Mouse (Mus musculus) liver, embryonic 16.5 days (tissue): ENCODE results near the gene Atpaf1. TPM values are rescaled to one million over a fixed set of nuclear protein-coding genes. Genes with fewer than 3 reads are reported as not detected.
A peak's percentile ranks its signal among the peaks of the same experiment; 100 is the strongest.

Experiments used
- ATAC-seq: fragments of 200-750 bp; cut with Nextera tagmentation; 2 replicates; pipeline ENCODE4 v1.8.0; 2017; ENCODE audit warnings: low read depth, mild to moderate bottlenecking, moderate number of reproducible peaks, moderate library complexity
- H3K27ac ChIP-seq: fragments of 300-500 bp; sonication (generic); 2 replicates; pipeline ENCODE4 v1.5.1; 2014; ENCODE audit warnings: mild to moderate bottlenecking, low read length
- H3K27me3 ChIP-seq: fragments of 300-500 bp; sonication (generic); 2 replicates; pipeline ENCODE4 v1.6.1; 2014; ENCODE audit warnings: low read depth, low read length, mixed read lengths; ENCODE audit not compliant: control insufficient read depth, insufficient read depth
- H3K36me3 ChIP-seq: fragments of 300-500 bp; sonication (generic); 2 replicates; pipeline ENCODE4 v1.6.1; 2014; ENCODE audit warnings: mild to moderate bottlenecking; ENCODE audit not compliant: control insufficient read depth, insufficient read depth
- H3K4me1 ChIP-seq: fragments of 300-500 bp; sonication (generic); 2 replicates; pipeline ENCODE4 v1.6.1; 2014; ENCODE audit warnings: low read depth, low read length, mixed read lengths; ENCODE audit not compliant: control insufficient read depth
- H3K4me2 ChIP-seq: fragments of 300-500 bp; sonication (generic); 2 replicates; pipeline ENCODE4 v1.6.1; 2014; ENCODE audit warnings: low read depth, low read length, mixed read lengths
- H3K4me3 ChIP-seq: fragments of 300-500 bp; sonication (generic); 2 replicates; pipeline ENCODE4 v1.5.1; 2014; ENCODE audit warnings: low read depth, mild to moderate bottlenecking, low read length
- H3K9ac ChIP-seq: fragments of 300-500 bp; sonication (generic); 2 replicates; pipeline ENCODE4 v1.6.1; 2014; ENCODE audit warnings: low read depth, low read length
- H3K9me3 ChIP-seq: fragments of 300-500 bp; sonication (generic); replicated peaks from 2 replicates; pipeline ENCODE4 v1.6.1; 2016; ENCODE audit warnings: low read length; ENCODE audit not compliant: control insufficient read depth
- WGBS: fragments of 180-500 bp; shearing (Covaris S2); extraction: QIAGEN DNeasy Blood & Tissue Kit; methylation state at CpG from one replicate; pipeline ENCODE4 v1.1.7; 2014; ENCODE audit not compliant: insufficient replicate concordance; 5-methylcytosine and 5-hydroxymethylcytosine counted together
- polyA plus RNA-seq: library from polyadenylated mRNA; unstranded; fragments of >200 nt; fragmentation: Nextera tagmentation; extraction: Ambion mirVana; gene quantifications from 2 replicates; pipeline ENCODE4 v1.2.1, GENCODE M21; 2015

Atpaf1 gene
- polyA plus RNA-seq, 1 experiment from 2014 or later = 12.7 TPM

DNA sequence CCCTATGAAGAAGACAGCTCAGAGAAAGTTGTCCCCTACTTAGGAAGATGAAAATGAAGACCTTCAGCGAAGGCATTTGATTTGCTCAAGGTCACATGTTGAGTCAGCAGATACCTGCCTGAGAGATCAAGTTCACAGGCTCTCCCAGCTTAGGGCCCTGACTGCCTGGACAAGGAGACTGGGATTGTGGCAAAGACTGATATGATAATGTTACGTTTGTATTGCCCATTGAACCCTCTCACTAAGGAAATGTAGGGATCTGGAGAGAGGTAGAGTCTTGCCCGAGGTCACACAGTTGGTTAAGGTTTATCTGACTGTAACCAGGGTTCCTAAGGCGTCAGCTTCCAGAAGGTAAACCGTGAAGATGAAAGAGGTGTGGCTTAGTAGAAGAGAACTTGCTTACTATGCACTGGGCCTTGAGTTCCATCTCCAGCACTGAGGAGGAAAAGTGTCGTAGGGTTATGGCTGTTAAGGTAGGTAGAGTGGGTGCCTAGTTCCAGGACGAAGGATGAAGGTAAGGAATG lies 961 bp downstream of the Atpaf1 start:
- Histone ChIP-seq H3K27me3 (no peaks in the 10 kb centered on the region), H3K4me1 (peaks cover 15% of the 10 kb centered on the region), H3K4me2 (peak overlapping the region; percentile 92), H3K9me3 (no peaks in the 10 kb centered on the region), H3K4me3 (peak overlapping the region; percentile 79), H3K27ac (peak overlapping the region; percentile 50), H3K9ac (peak overlapping the region; percentile 78), H3K36me3 (no peaks in the 10 kb centered on the region)
- WGBS = 24% methylated on average over 7 of the region's 7 CpGs
- peak; percentile 17; the same call in 1 of the 2 replicates for ATAC-seq

DNA sequence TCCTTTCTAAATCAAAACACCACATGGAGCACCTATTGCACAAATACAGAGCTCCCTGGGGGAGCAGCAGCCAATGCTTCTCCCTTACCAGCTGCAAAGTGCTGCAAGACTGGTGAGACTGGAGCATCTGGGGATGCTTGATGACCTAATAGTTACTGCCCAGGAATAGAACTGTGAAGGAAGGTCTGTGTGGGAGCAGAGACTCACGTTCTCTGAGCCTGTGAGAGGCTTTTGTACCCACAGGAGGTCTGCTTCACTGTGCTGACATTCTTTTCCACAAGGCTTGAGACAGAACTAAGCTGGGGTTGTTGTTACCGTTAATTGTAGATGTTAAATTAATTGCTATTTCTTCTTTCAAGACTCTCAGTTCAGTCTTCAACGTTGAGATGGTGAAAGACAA lies 6.3 kb downstream of the Atpaf1 start:
- no peaks in the 10 kb centered on the region for H3K9me3 ChIP-seq
- 69% methylated on average over 3 of the region's 3 CpGs for WGBS
- 0 out of 2 replicates have a peak, but pooled peaks cover 9% of the 10 kb centered on the region for H3K36me3 ChIP-seq
- H3K4me1 ChIP-seq = peaks cover under 1% of the 10 kb centered on the region
- ATAC-seq = no peak
- no peak overlapping the region for H3K9ac ChIP-seq
- no peak overlapping the region for H3K4me3 ChIP-seq
- no peak overlapping the region for H3K27ac ChIP-seq
- no peaks in the 10 kb centered on the region for H3K27me3 ChIP-seq
- no peak overlapping the region for H3K4me2 ChIP-seq

DNA sequence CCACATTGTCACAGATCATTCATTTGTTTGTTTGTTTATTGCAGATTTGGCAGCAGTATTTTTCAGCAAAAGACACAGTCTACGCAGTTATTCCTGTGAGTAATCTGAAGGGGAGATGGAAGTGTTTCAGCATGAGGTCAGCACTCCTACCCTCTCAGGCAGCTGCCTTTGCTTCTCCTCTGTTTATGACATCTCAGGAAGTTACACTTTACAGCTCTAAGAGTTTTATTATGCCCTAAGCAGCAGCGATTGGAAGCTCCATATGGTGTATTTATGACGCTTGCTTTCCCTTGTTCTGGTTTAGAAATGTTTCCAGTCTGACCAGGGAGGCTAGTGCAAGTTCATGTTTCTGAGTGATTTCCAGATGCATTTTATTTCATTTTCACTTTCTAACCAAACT lies 10.7 kb downstream of the Atpaf1 start:
- Histone ChIP-seq H3K4me2 (no peak overlapping the region), H3K36me3 (peaks cover 18% of the 10 kb centered on the region; the same call in 1 of the 2 replicates), H3K9me3 (no peaks in the 10 kb centered on the region), H3K4me1 (no peaks in the 10 kb centered on the region), H3K27me3 (no peaks in the 10 kb centered on the region), H3K27ac (no peak overlapping the region), H3K9ac (no peak overlapping the region), H3K4me3 (no peak overlapping the region)
- 62% methylated on average over 3 of the region's 3 CpGs for WGBS
- ATAC-seq = no peak

DNA sequence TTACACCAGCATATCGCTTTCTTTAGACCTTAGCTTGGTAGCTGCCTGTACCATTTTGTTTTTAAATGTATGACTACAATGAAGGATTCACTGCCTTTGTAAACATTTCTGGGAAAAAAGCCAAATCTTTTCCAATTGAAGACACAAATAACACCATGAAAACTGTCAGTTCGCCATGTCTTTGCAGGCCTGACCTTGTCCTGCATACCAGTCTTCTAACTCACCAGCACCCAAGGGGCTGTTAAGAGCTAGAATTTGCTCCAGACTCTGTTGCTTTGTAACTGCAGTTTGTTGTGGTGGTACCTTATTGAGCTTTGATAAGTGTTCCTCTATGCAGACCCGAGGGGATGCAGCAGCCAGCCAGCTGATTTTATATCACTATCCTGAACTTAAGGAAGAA lies 15.4 kb downstream of the Atpaf1 start:
- H3K27ac ChIP-seq = no peak overlapping the region
- no peak overlapping the region for H3K4me2 ChIP-seq
- no peaks in the 10 kb centered on the region for H3K9me3 ChIP-seq
- no peak overlapping the region for H3K4me3 ChIP-seq
- ATAC-seq = no peak
- WGBS = 78% methylated on average over 3 of the region's 3 CpGs
- no peaks in the 10 kb centered on the region for H3K4me1 ChIP-seq
- no peak overlapping the region for H3K9ac ChIP-seq
- no peaks in the 10 kb centered on the region for H3K27me3 ChIP-seq
- peaks cover 18% of the 10 kb centered on the region; the same call in 1 of the 2 replicates for H3K36me3 ChIP-seq

DNA sequence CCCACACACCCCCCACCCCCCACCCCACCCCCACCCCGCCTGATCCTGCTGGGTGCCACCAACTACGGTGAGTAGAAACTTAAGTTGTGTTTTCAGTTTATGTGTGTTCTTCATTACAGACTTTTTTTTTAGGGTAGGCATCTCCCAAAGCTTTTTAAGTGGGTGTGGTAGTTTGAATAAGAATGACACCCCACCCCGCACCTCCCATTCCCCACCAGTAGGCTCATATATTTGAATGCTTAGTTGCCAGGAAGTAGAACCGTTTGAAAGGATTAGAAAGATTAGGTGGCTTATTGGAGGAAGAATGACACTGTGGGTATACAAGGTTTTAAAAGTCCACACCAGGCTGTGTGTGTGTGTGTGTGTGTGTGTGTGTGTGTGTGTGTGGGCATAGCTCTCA lies 27.7 kb downstream of the Atpaf1 start:
- 75% methylated on average over 4 of the region's 4 CpGs for WGBS
- Histone ChIP-seq H3K4me2 (no peak overlapping the region), H3K36me3 (no peaks in the 10 kb centered on the region), H3K4me1 (no peaks in the 10 kb centered on the region), H3K27ac (no peak overlapping the region), H3K9me3 (no peaks in the 10 kb centered on the region), H3K9ac (no peak overlapping the region), H3K27me3 (no peaks in the 10 kb centered on the region), H3K4me3 (no peak overlapping the region)
- ATAC-seq = no peak

DNA sequence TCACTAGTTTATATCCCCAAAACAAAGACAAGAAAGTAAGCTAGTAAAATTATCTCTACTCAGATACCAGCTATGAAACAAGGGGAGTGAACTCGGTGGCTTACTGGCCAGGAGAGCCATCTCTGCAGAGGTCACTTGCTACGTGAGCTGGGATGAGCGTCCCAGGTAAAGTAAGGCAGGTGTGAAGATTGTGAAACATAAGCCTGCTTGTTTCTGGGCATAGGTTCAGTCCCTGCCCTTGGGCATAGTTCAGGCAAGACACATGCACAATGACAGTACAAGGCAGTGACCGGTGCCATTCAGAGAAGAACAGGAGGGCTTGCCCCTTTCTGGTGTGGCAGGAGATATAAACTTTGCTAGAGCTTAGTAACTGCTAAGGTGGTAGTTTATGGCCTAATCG lies 31.0 kb downstream of the Atpaf1 start:
- no peaks in the 10 kb centered on the region for H3K4me1 ChIP-seq
- no peak for ATAC-seq
- WGBS = 83% methylated on average over 5 of the region's 5 CpGs

DNA sequence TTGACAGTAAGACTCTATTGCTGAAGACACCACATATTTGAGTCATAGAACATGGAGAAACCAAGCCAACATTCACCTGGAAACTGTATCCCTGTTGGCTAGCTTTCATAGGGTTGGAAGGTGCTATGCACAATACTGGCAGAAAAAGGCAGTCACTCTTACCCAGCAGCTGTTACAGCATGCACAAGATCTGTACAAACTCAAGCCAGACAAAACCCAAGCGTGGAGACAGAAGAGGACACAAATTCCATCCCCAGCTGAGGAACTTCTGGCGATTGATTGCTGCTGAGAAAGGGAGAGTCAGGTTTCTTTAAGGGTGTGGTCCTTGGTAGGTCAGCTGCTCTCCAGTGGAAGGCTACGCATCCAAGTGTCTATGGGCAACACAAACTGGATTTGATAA lies 35.6 kb downstream of the Atpaf1 start:
- Histone ChIP-seq H3K27ac (no peak overlapping the region), H3K4me2 (no peak overlapping the region), H3K4me3 (no peak overlapping the region), H3K9ac (no peak overlapping the region), H3K9me3 (no peaks in the 10 kb centered on the region), H3K4me1 (peaks cover 23% of the 10 kb centered on the region), H3K36me3 (no peaks in the 10 kb centered on the region), H3K27me3 (no peaks in the 10 kb centered on the region)
- ATAC-seq = no peak
- WGBS = 44% methylated on average over 3 of the region's 3 CpGs

More for the DNA sequence above, 31.0 kb downstream of the Atpaf1 start:
- H3K27ac ChIP-seq = no peak overlapping the region
- no peaks in the 10 kb centered on the region for H3K9me3 ChIP-seq
- H3K36me3 ChIP-seq = no peaks in the 10 kb centered on the region
- H3K4me3 ChIP-seq = no peak overlapping the region
- no peaks in the 10 kb centered on the region for H3K27me3 ChIP-seq
- no peak overlapping the region for H3K4me2 ChIP-seq
- H3K9ac ChIP-seq = no peak overlapping the region

DNA sequence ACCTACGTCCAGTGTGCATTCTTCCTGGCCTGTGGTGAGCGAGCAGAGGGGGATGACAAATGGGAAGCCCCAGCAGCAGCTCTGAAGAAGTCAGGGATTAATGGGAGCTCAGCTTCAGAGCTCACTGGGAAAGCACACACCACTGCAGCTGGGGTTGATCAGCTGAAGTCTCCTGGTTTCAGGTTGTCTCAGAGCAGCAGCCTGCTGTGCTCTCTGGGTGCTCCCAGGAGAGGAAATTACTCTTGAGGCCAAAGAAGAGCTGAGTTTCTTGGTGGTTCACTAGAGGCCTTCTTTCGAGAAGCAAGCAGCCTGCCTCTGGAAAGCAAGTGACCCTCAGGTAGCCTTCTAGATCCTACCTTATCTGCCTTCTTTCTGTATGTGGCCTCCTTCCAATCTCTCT lies 36.3 kb downstream of the Atpaf1 start:
- WGBS = 73% methylated on average over 3 of the region's 3 CpGs
- ATAC-seq = no peak
- no peak overlapping the region for H3K4me3 ChIP-seq
- H3K36me3 ChIP-seq = no peaks in the 10 kb centered on the region
- H3K27me3 ChIP-seq = no peaks in the 10 kb centered on the region
- peaks cover 29% of the 10 kb centered on the region for H3K4me1 ChIP-seq
- H3K9ac ChIP-seq = no peak overlapping the region
- no peak overlapping the region for H3K27ac ChIP-seq
- H3K9me3 ChIP-seq = no peaks in the 10 kb centered on the region
- no peak overlapping the region for H3K4me2 ChIP-seq

DNA sequence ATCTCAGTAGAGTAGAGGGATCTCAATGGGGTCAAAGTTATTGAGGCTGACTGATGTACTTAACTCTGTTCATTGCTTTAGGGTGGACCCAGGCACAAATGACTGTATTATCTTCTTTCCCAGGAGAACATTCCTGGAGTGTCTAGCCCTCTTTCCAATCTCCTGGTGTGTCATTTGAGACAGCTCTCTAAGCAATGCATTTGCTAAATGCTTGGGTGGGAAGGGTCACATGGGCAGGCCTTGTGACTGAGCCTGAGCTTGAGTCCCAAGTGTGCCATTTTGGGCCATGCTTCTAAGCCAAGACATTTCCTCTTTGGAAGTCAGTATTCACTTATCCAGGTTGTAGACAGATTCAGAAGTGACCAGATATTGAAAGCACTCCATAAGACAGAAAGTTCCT lies 36.8 kb downstream of the Atpaf1 start:
- H3K9me3 ChIP-seq = no peaks in the 10 kb centered on the region
- no peaks in the 10 kb centered on the region for H3K36me3 ChIP-seq
- peaks cover 29% of the 10 kb centered on the region for H3K4me1 ChIP-seq
- H3K9ac ChIP-seq = no peak overlapping the region
- no peak overlapping the region for H3K27ac ChIP-seq
- H3K27me3 ChIP-seq = no peaks in the 10 kb centered on the region
- no peak overlapping the region for H3K4me2 ChIP-seq
- H3K4me3 ChIP-seq = no peak overlapping the region
- ATAC-seq = no peak
